Mouse (Mus musculus): ENCODE results near the gene Nr1h2. TPM values are rescaled to one million over a fixed set of nuclear protein-coding genes. Genes with fewer than 3 reads are reported as not detected.

Gene Nr1h2
- total RNA-seq, 4 experiments from 2014 or later: 94.3 to 153 (median 129) TPM

GRCm38 (mm10) chr7:44548497-44549087, 5.2 kb downstream of the Nr1h2 start, which contains the start of gene Pold1:
Pold1 (minus strand) TSS chr7:44548849.
- DNase-seq: peak; percentile 99

- DNase-seq: no peak
Observed at GRCm38 (mm10) chr7:44547725-44548124, 6.0 kb downstream of the Nr1h2 start.

GRCm38 (mm10) chr7:44547041-44547440, 6.7 kb downstream of the Nr1h2 start:
- DNase-seq: no peak

- DNase-seq: no peak
Observed at GRCm38 (mm10) chr7:44546274-44546673, 7.5 kb downstream of the Nr1h2 start.

GRCm38 (mm10) chr7:44543071-44543470, 10.7 kb downstream of the Nr1h2 start:
- no peak for DNase-seq

- no peak for DNase-seq
Observed at GRCm38 (mm10) chr7:44542555-44542954, 11.2 kb downstream of the Nr1h2 start.

GRCm38 (mm10) chr7:44538756-44539624, 14.8 kb downstream of the Nr1h2 start:
- no peak for DNase-seq

GRCm38 (mm10) chr7:44537496-44537895, 16.3 kb downstream of the Nr1h2 start:
- no peak for DNase-seq

- no peak for DNase-seq
Observed at GRCm38 (mm10) chr7:44537009-44537408, 16.7 kb downstream of the Nr1h2 start.

- DNase-seq: no peak
Observed at GRCm38 (mm10) chr7:44536590-44536968, 17.2 kb downstream of the Nr1h2 start.

- DNase-seq: no peak
Observed at GRCm38 (mm10) chr7:44535657-44536589, 17.8 kb downstream of the Nr1h2 start.

GRCm38 (mm10) chr7:44534656-44535441, 18.9 kb downstream of the Nr1h2 start:
- no peak for DNase-seq

GRCm38 (mm10) chr7:44534242-44534641, 19.5 kb downstream of the Nr1h2 start:
- DNase-seq: no peak

- no peak for DNase-seq
Observed at GRCm38 (mm10) chr7:44533746-44534045, 20.1 kb downstream of the Nr1h2 start.

GRCm38 (mm10) chr7:44532918-44533745, 20.6 kb downstream of the Nr1h2 start:
- DNase-seq: no peak

GRCm38 (mm10) chr7:44531946-44532732, 21.6 kb downstream of the Nr1h2 start, which contains the start of gene Spib:
Spib (minus strand) TSS chr7:44532071.
- no peak for DNase-seq

- DNase-seq: no peak
Observed at GRCm38 (mm10) chr7:44531207-44531606, 22.5 kb downstream of the Nr1h2 start.

GRCm38 (mm10) chr7:44530507-44530906, 23.2 kb downstream of the Nr1h2 start:
- no peak for DNase-seq

- DNase-seq: no peak
Observed at GRCm38 (mm10) chr7:44529518-44529917, 24.2 kb downstream of the Nr1h2 start.

Data from adrenal gland, adult 8-10 months (tissue).